Mouse (Mus musculus) kidney, postnatal 14 days (tissue): ENCODE measurements at regions not wholly inside any gene's neighbourhood (a gene's known extent, or its start where the extent isn't known, plus 50 kb on each side); places are given as distances from the start of the nearest gene placed in this dataset.

Experiments
- DNase-seq: peaks from one replicate; pipeline ENCODE4 v3.0.0; 2022; ENCODE audit warnings: mixed read lengths

GRCm38 (mm10) chr2:139381628-139382027, 112.1 kb upstream of the Sptlc3 start:
- peak; percentile 60 for DNase-seq

GRCm38 (mm10) chr2:139413559-139413958, 80.2 kb upstream of the Sptlc3 start:
- DNase-seq: no peak

- no peak for DNase-seq
Measured at GRCm38 (mm10) chr2:139417506-139417905, 76.2 kb upstream of the Sptlc3 start.

- DNase-seq: no peak
Measured at GRCm38 (mm10) chr2:139422678-139423077, 71.0 kb upstream of the Sptlc3 start.

GRCm38 (mm10) chr2:139423413-139423812, 70.3 kb upstream of the Sptlc3 start:
- no peak for DNase-seq
